Mouse (Mus musculus): ENCODE data around the gene Nup93.

The Nup93 gene

DNA sequence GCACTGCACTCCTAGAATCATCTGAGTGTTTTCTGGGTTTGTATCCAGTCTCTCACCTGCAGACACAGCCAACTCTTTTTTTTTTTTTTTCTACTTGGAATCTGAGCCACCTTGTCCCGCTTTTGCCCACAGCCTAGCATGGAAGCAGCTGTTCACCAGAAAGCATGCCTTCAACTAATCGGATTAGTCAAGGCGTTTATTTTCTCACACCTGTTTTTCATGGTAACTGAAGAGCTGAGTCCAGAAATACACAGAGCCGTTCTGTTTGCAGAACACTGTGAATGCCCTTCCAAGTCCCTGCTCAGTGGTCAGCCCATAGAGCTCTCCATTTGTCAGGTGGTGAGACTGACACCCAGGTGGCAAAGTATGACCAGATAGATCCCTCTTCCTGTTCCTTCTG is 107.7 kb downstream of the Nup93 start:
- no peak for DNase-seq (ENCODE audit: low spot score)

DNA sequence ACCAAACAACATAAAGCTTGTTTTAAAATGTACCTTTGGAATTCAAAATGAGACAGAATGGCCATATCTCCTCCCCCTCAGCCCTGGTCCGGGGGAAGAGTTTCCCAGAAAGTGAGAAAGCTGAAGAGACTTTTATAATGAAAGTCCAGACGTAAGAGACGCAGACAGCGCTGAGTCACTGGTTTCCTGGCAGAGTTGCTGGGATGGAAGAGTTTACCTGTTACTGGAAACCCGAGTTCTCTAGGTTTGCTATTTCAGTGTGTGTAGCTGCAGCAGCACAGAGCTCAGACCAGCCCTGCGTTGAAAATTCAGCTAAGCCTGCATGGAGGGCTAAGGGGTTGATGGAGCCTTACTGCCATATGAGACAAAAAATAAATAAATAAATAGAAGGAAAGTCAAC is 108.7 kb downstream of the Nup93 start:
- DNase-seq (ENCODE audit: low spot score): no peak

DNA sequence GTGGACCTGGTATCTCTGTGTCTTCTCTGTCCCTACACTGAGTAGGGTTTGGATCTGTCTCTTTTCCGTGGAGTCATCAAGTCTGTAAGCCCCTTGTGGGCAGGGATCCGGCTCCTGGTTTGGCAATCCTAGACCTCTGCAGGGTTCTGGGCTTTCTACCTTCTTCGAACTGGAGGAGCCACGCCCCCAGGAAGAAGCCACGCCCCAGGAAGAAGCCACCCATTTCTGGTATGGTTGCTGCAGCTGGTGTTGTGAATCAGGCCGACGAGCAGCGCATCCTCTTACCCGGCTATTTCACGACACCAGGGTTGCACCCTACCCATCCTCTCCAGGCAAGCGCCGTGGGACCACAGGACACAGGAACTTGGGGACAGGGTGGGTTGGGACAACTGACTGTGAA is 109.7 kb downstream of the Nup93 start:
- no peak for DNase-seq (ENCODE audit: low spot score)

DNA sequence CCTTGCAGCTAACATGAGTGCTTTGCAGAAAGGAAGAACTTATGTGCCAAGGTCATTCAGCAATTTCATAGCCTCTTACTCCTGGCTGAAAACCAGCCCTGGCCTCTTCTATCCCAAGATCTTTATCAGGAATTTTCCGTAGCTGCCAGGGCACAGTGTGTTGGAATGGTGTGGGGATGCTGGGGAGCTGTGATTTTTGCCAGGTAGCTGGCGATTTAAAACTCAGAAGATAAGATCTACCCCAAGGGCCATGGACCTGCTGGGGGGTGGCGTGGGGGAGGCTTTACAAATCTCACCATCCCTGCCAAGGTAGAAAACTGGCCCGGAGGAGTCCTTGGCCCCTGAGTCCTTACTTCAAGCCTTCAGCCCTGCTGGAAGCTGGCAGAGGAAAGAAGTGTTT is 111.7 kb downstream of the Nup93 start:
- DNase-seq (ENCODE audit: low spot score): no peak

DNA sequence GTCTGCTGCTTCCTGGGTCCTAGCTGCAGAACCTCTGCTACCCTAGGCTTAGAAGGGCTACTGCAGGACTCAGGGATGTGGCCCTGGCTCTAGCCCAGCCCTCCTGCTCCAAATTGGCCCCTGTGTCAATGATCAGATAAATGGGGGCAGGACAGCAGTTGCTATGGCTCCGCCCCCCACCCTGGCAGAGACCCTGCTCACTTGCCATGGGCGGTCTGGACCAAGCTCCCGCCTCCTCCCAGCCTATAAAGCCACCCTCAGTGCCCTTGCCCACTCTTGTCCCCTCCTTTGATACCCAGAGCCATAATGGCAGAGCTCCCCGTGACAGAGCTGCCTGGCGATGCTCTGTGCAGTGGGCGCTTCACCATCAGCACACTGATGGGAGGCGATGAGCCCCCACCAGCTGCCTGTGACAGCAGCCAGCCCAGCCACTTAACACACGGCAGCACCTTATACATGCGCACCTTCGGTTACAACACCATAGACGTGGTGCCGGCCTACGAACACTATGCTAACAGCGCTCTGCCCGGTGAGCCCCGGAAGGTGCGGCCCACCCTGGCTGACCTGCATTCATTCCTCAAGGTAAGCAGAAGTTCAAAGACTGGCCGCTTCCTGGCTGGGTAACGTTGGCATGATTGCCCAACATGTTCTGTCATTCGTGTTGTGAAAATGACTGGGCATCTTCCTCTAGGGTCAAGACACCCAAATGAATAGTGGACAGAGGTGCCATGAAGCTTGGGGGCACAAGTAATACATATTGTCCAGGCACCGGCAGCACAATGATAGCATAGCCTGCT is 114.8 kb downstream of the Nup93 start, which contains the start of gene Slc12a3:
Slc12a3 (plus strand) TSS at position 270 of the 797 bp plus-strand sequence.
- DNase-seq (ENCODE audit: low spot score): no peak

DNA sequence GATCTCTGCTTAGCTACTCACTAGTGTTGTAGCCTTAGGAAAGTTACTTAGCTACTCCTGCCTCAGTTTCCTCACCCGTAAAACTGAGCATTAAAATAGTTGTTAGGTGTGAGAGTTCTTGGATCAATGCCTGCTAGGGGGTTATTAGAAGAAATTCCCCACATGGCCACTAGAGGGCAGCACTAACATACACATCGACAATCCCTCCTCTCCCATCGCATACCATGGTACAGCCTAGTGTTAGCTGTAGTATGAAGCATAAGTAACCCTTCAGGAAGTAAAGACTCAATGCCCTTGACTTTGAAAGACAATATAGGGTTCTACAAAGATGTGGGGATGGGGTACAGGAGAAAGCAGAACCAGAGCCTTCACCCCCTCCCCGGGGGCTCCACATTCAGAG is 116.4 kb downstream of the Nup93 start:
- no peak for DNase-seq (ENCODE audit: low spot score)

DNA sequence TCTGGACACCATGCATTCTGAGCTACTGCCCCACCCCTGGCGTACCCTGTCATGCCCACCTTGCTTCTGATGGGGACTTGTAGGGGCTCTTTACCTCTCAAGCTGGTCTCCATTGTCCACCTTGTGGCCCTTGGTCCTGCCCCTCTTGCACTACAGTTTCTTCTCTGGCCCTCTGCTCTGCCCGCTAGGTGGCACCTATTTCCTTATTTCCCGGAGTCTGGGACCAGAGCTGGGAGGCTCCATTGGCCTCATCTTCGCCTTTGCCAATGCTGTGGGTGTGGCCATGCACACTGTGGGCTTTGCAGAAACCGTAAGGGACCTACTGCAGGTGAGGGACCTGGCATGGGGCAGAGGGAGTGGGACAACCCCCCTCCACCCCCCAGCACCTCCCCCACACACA is 119.0 kb downstream of the Nup93 start:
- DNase-seq (ENCODE audit: low spot score): no peak

DNA sequence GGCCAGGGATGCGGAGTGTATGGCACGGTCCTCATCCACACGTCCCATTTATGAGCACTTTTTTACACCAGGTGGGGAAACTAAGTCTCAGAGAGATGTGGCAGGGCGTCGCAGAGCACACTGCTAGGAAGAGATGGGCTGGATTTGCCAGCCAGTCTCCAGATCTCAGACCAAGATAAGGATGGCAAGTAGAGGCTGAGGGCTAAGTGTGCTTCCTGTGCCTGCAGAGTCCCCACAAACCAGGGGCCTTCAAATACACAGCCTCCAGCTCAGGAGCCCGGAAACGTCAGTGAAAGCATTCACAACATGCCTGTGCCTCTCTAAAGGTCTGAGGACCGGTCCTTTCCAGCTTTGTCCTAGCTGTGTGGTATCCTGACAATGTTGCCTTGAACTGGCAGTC is 123.2 kb downstream of the Nup93 start:
- no peak for DNase-seq (ENCODE audit: low spot score)

DNA sequence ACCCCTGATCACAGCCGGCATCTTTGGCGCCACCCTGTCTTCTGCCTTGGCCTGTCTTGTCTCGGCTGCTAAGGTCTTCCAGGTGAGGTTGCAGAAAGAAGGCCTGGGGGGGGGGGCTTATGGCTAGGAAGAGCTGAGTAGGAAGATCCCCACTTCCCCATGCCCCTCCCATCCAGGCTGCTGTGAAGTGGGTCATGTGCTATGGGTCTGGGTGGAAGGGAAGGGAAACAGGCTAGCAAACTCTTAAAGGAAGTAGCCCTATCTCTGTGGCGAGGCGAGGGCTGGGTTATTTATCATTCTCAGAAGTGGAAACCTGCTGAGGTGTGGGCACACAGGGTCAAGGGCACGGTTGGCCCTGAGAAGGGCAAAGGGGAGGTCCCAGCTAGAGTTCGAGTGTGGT is 126.4 kb downstream of the Nup93 start:
- no peak for DNase-seq (ENCODE audit: low spot score)

DNA sequence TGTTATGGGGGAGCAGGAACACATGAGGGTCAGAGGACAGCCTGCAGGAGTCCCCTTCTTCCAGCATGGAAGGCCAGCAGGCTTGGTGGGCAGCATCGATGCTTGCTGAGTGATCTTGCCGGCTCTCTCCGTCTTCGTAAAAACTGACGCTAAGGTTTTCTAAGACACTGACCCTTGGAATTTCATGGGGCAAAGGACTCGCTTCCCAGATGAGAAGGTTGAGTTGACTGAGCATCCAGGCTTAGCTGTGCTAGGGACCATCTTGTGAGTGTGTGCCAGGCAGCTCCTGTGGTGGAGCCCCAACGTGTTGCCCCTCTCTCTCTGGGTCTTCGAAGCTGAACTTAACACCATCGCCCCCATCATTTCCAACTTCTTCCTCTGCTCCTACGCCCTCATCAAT is 128.3 kb downstream of the Nup93 start:
- DNase-seq (ENCODE audit: low spot score): no peak

DNA sequence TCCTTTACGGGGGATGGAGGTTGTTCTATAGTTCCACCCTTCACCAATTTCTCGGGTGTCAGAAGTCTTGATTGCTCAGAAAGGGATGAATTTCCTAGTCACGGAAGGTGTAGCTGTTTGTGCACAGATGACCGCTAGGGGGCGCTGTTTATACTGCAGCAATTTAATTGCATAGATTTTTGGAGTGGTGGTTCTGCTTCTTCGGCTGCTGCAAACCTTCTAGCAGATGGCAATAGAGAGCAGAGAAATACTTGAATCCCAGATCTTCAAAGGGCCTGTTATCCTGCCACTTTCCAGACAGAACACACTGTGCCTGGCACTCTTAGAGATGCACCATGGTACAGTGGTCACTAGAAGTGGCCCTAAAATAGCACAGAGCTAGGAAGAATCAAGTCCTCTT is 128.9 kb downstream of the Nup93 start:
- no peak for DNase-seq (ENCODE audit: low spot score)

DNA sequence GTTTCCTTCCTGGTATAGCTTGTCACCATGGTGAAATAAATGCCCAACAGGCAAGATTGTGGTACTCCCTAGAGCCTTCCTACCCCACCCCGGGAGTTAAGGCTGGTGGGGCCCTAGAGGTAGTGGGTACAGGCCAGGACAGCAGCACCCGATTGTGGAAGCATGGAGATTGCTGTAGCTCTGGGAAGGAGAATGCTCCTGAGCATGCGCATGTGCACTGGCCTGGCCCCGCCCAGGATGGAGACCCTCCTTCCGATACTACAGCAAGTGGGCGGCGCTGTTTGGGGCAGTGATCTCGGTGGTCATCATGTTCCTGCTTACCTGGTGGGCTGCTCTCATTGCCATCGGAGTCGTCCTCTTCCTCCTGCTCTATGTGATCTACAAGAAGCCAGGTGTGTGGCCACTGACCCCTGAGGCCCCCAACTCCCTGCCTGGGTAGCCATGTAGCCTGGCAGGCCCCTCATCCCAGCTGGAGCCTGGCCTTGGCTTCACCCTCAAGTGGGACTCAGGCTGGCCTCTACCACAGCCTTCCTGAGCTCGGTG is 129.5 kb downstream of the Nup93 start:
- DNase-seq (ENCODE audit: low spot score): no peak

DNA sequence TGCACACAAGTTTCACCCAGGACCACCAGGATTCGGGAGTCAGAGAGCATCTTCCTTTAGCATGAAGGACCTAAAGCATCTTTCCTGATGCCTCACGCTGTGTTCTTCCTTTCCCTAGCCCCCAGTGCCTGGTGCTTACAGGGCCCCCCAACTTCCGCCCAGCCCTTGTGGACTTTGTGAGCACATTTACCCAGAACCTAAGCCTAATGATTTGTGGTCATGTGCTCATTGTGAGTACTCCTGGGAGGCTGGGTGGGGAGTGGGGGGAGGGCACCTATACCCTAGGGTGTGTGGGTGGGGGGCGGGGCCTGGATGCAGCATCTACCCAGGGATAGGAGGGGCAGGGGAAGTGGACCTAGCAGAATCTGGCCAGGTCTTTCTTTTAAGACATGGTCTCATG is 131.3 kb downstream of the Nup93 start:
- DNase-seq (ENCODE audit: low spot score): no peak

DNA sequence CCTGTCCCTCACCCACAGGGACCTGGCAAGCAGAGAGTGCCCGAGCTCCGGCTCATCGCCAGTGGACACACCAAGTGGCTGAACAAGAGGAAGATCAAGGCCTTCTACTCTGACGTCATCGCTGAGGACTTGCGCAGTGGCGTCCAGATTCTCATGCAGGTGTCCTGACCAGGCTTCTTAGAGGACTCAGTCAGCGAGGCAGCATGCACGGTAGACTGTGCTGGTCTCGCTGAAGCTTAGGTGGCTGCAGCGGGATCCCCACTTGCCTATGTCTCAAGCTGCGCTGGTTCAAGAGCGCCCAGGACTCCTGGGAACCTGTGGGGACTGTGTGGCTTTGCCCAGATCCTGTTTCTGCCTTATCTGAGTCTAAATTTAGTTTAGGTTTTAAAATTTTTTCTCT is 131.9 kb downstream of the Nup93 start:
- no peak for DNase-seq (ENCODE audit: low spot score)

DNA sequence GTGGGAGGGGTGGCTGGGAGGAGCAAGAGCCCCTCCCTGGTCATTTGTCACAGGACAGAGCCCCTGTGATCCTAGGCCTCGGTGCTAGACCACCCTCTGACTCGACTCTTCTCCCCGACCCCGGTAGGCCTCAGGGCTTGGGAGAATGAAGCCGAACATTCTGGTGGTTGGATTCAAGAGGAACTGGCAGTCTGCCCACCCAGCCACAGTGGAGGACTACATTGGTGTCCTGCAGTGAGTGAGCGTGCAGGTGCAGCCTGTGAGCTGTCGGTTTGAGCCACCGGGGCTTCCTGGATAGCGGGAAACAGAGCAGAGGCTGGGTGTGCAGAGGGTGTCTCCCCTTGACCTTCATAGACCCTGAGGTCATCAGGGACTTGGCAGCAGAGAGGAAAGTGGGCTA is 134.1 kb downstream of the Nup93 start:
- DNase-seq (ENCODE audit: low spot score): no peak

DNA sequence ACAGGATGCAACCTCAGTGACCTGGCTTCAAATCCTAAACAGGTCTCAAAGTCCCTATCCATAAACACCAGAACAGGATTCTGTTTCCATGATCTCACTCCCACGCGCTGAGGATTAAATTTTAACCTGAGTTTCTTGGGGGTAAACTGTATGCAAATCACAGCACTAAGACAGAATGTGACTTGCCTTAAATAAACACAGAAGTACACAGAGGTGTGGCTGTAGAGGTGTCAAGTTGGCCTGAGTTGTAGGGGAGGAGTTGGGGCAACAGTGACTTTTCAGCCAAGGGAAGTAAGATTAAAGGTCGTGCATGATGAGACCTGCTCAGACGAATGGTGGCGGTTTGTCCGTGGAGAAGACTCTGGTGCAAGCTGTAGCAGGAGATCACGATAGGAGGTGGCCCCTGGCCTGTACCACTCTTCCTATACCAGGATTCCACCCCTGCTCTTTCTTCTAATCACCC is 139.7 kb downstream of the Nup93 start:
- no peak for DNase-seq (ENCODE audit: low spot score)

DNA sequence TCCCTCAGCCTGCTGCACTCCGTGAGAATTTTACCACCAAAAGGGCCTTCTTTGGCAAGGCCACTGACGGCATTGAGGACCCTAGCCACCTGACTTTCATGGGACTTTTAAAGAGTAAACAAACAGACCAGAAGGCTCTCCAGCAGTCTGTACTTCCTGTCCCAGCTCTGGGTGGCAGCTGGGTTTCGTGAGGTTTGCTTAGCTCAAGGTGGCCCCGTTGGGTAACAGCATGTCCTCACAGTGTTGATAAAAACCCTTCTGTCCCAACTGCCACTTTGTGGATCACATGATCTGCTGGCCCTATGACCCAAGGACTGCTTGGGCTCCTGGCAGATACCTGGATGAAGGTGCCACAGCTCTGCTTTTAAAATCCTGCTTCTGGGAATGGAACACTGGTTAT is 140.2 kb downstream of the Nup93 start:
- DNase-seq (ENCODE audit: low spot score): no peak

DNA sequence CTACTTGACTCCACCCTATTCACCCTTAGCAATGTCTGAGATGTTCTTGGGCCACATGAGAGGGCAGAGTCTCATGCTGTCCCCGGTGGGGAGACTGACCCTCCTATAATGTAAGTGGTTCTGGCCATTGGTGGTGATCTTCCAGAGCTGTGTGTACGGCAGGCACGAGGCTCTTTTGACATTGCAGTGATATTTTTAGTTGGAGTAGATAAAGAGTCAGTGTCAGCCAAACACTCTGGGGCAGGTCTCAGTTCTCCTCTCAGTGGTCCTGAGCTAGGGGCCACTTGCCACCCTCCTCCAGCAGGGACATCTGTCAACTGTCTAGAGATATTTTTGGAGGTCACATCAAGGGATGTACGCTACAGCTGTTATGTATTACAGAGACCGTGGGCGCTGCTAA is 142.9 kb downstream of the Nup93 start:
- no peak for DNase-seq (ENCODE audit: low spot score)

DNA sequence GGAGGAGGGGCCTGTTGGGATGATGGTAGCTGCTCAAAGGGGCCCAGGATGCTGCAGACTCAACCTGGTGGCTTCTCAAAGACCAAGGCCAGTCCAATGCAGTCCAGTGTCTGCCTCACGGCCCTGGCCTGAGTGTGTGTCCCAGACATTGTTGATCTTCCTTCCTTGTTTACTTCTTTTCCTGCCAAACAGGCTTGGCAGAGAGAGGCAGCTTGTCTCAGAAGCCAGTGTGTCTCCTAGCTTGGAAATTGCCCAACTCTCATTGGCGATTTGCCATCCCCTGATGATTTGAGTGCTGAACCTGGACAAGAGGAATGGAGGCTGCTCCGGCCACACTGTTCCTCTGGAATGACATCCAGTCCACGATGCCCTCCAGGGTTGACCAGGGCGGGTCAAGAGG is 144.2 kb downstream of the Nup93 start:
- no peak for DNase-seq (ENCODE audit: low spot score)

DNA sequence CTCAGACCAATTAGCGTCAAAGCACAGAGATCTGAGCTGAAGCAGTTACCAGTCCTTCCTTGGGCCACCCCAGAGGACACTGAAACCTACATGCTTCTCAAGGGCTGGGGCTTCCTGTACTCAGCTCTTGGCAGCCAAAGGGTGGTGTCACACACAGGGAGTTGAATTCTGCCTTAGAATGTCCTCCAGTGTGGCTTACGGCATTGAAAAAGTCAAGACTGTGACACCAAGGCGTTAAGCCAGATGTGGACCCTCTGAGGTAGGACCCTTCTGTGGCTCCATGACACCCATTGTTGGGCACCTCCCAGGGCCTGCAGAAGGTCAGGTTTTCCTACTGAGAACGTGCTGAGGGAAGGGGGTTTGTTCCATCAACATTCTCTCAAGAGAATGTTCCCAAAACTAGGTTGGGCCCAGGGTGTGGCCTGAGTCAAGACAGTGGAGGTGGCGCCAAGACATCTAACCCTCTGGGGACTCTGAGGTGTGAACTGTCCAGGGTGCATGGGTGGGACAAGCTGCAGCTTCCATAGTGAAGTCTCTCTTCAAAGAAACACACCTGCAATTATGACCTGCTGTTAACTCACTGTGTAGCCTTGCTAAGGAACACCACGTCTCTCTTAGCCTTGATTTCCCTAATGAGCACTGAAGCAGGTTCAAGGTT is 147.5 kb downstream of the Nup93 start:
- no peak for DNase-seq (ENCODE audit: low spot score)

DNA sequence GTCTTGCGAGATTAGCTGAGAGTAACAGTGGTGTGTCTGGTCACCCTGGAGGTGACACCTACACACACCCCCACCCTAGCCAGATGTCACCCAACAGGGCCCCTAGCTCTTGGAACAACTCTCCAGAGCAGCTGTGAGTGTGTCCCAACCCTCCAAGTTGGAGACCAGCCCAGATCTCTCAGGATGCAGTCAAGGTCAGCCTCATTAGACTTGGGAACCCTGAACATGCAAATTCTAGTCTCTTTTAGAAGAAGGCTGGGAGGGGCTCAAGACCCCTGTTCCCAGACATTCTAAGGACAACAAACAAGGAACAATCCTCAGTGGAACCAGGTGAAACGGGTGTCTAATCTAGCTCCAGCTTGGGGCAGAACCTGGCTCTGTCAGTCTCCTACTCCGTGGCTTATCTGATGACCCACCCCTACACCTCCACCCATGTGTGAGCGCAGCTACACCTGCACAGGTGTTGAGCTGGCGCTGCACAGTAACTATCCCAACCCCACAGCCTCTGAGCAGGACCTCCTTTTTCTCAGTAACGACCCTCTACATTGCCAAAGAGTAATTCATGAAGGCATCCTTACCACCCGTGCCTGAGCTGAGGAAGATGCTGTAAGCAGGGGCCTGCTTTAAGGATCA is 148.4 kb downstream of the Nup93 start:
- no peak for DNase-seq (ENCODE audit: low spot score)

DNA sequence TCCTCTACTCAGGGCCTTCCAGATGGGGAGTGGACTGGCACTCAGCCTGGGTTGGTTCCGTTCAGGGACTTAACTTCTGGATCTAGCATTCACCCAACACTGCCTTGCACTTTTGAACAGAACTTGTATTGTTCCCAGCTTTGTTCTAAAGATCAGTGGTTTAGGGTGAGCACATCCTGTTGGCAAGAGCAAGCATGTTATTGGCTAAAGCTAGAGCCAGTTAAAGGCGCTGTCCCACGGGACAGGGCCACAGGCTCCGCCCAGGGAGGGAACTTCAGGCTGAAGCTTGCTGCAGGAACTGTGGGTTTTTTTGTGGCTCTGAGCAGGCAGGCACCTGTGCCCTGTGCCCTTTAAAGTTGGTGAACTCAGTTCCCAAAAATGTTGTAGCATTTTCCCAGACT is 148.9 kb downstream of the Nup93 start:
- no peak for DNase-seq (ENCODE audit: low spot score)

DNA sequence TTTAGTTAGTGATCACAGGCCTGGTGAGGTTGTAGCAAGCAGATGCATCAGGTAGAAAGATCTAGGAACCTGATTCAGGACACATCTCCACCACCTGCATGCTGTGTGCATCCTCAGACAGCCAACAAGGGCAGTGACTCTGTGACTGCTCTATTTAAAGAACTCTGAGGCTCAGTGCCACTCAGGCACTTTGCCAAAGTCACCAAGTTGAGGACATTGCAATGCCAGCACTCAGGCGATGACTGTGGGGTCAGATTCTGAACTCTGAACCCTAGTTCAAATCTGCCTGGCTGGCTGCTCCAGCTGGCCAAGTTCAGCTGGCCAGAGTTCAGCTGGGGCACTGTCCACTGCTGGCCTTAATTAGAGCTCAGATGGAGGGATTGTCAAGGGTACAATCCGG is 149.5 kb downstream of the Nup93 start:
- no peak for DNase-seq (ENCODE audit: low spot score)
